Mouse (Mus musculus) liver, adult 2 months (tissue): Measurements from ENCODE around the gene Wdr66.

Experiments used
- CTCF ChIP-seq: fragments of 200-500 bp; IDR thresholded peaks from 2 replicates; pipeline ENCODE4 v1.5.1; 2011; ENCODE audit warnings: low read depth, low read length, control low read depth
- POLR2A ChIP-seq: fragments of 200-500 bp; IDR thresholded peaks from 2 replicates; pipeline ENCODE4 v1.6.1; 2011; ENCODE audit warnings: low read length, control low read depth; ENCODE audit not compliant: insufficient read depth; ENCODE audit errors: extremely low read depth

DNA sequence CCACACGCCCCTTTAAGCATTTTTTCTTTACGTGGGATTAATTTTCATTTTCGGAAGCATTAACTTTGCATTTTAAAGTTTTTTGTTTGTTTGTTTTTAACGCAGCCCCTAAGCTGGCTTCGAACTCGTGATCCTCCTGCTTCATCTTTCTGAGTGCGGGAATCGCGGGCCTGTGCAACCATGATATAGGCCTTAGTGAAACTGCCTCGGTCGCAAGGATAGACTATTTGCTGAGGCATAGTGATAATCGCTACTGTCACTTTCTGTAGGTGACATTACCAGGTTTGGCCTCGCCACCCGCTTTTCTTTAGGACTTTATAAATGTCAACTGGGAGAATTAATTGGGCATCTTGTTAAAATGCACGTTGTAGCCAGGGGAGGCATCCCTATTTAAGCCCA lies 23.4 kb upstream of the Wdr66 start:
- no peak for TF ChIP-seq CTCF
- TF ChIP-seq POLR2A = no peak
